Comparison of ENCODE assay signal across 18 mouse cellular contexts in the genomic region with DNA sequence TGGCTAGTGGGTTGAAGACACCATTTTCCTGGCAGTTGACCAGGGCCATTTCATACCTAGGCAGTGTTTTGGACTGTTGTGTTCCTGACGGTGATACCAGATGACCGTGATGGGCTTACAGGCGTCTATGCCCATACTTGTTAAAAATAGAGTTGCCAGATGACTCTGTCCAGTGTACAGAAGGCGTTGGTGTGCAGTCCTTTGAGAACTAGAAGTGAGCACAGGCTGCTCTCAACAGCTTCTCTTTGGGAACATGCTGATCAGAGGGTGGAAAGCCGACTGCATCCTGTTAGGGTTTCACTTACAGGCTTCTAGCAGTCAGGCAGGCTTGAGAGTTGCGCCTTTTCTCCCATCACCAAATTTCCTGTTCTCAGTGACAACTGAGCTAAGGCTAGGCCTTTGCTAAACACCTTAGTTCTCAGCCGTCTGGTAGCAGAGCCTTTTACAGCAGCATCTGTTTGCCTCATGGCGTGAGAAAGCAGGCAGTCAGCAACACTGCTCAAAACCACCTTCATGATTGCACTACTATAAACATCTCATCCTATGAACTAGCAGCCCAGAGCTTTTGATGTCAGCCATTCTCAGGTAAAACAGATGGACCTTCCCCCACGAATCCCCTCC.
DNase-seq lines count a peak whose midpoint lies in the region; ATAC-seq and TF ChIP-seq lines count a peak whose summit lies in the region.
"Had no signal": no experiment of that assay in that cellular context is flagged by ENCODE, and none has a peak within 500 bp of the region (broad histone marks: within the 10 kb centered on the region; RNA-seq: fewer than 3 reads in every experiment).

No protein-coding gene starts in this region.

- no peak for ATAC-seq in forebrain, embryonic 14.5 days
- ATAC-seq in intestine, embryonic 16.5 days = no peak
- no peak for ATAC-seq in intestine, postnatal 0 days
- no peak for ATAC-seq in kidney, embryonic 16.5 days (ENCODE audit: low FRiP score, low TSS enrichment)
- ATAC-seq: inflammation-experienced regulatory T-cells, adult 6 months; midbrain, embryonic 15.5 days had no signal

- WGBS in forebrain, embryonic 10.5 days = 86% methylated on average over 9 of the region's 9 CpGs
- WGBS in forebrain, embryonic 14.5 days = 91% methylated on average over 9 of the region's 9 CpGs
- 68% methylated on average over 9 of the region's 9 CpGs for WGBS in intestine, embryonic 16.5 days
- WGBS in intestine, postnatal 0 days = 78% methylated on average over 9 of the region's 9 CpGs
- 75% methylated on average over 9 of the region's 9 CpGs for WGBS in kidney, embryonic 16.5 days

- H3K4me3 ChIP-seq in forebrain, embryonic 10.5 days = no peak overlapping the region
- no peak overlapping the region for H3K4me3 ChIP-seq in forebrain, embryonic 14.5 days (ENCODE audit: low read depth, low read length)
- no peak overlapping the region for H3K4me3 ChIP-seq in intestine, embryonic 16.5 days (ENCODE audit: low read length)
- no peak overlapping the region for H3K4me3 ChIP-seq in intestine, postnatal 0 days (ENCODE audit: low read depth, low read length)
- no peak overlapping the region for H3K4me3 ChIP-seq in kidney, embryonic 16.5 days (ENCODE audit: low read length)
- H3K4me3 ChIP-seq: erythroblast, embryonic 14.5 days; liver, embryonic 13.5 days; midbrain, embryonic 15.5 days; neural tube, embryonic 12.5 days had no signal

- no peak overlapping the region for H3K4me2 ChIP-seq in forebrain, embryonic 14.5 days (ENCODE audit: low read length)
- no peak overlapping the region for H3K4me2 ChIP-seq in intestine, embryonic 16.5 days (ENCODE audit: low read depth, low read length)
- H3K4me2 ChIP-seq in intestine, postnatal 0 days (replicated peaks; ENCODE audit: low read depth) = no peak overlapping the region
- H3K4me2 ChIP-seq in kidney, embryonic 16.5 days (replicated peaks; ENCODE audit: low read depth, low read length) = no peak overlapping the region
- H3K4me2 ChIP-seq: liver, embryonic 13.5 days; midbrain, embryonic 15.5 days; neural tube, embryonic 12.5 days had no signal

- 0 out of 2 replicates have a peak overlapping the region, but pooled peaks have one; percentile 5 for H3K27ac ChIP-seq in forebrain, embryonic 10.5 days
- no peak overlapping the region for H3K27ac ChIP-seq in forebrain, embryonic 14.5 days (ENCODE audit: low read depth, low read length)
- H3K27ac ChIP-seq in intestine, embryonic 16.5 days (ENCODE audit: low read length) = peak overlapping the region; percentile 4; the same call in 1 of the 2 replicates
- H3K27ac ChIP-seq in intestine, postnatal 0 days (ENCODE audit: low read depth, low read length) = no peak overlapping the region
- H3K27ac ChIP-seq in kidney, embryonic 16.5 days (ENCODE audit: low read length) = no peak overlapping the region
- H3K27ac ChIP-seq: liver, embryonic 13.5 days; midbrain, embryonic 15.5 days; neural tube, embryonic 12.5 days had no signal

- H3K36me3 ChIP-seq in forebrain, embryonic 10.5 days (replicated peaks) = no peaks in the 10 kb centered on the region
- H3K36me3 ChIP-seq in forebrain, embryonic 14.5 days (ENCODE audit: control insufficient read depth, insufficient read depth, low read length) = no peaks in the 10 kb centered on the region
- no peaks in the 10 kb centered on the region for H3K36me3 ChIP-seq in intestine, embryonic 16.5 days (ENCODE audit: control insufficient read depth, insufficient read depth, low read length)
- no peaks in the 10 kb centered on the region for H3K36me3 ChIP-seq in intestine, postnatal 0 days (ENCODE audit: control insufficient read depth, insufficient read depth)
- no peaks in the 10 kb centered on the region for H3K36me3 ChIP-seq in kidney, embryonic 16.5 days (ENCODE audit: insufficient read depth, low read length)
- H3K36me3 ChIP-seq: liver, embryonic 13.5 days; midbrain, embryonic 15.5 days; neural tube, embryonic 12.5 days had no signal

- no peaks in the 10 kb centered on the region for H3K9me3 ChIP-seq in forebrain, embryonic 10.5 days
- no peaks in the 10 kb centered on the region for H3K9me3 ChIP-seq in forebrain, embryonic 14.5 days (replicated peaks; ENCODE audit: control insufficient read depth, low read length)
- no peaks in the 10 kb centered on the region for H3K9me3 ChIP-seq in intestine, embryonic 16.5 days (ENCODE audit: control insufficient read depth, low read length)
- no peaks in the 10 kb centered on the region for H3K9me3 ChIP-seq in intestine, postnatal 0 days (ENCODE audit: control insufficient read depth)
- no peaks in the 10 kb centered on the region for H3K9me3 ChIP-seq in kidney, embryonic 16.5 days (ENCODE audit: low read length)
- H3K9me3 ChIP-seq: liver, embryonic 13.5 days; midbrain, embryonic 15.5 days; neural tube, embryonic 12.5 days had no signal

- peaks cover 71% of the 10 kb centered on the region for H3K4me1 ChIP-seq in forebrain, embryonic 10.5 days
- H3K4me1 ChIP-seq in forebrain, embryonic 14.5 days (ENCODE audit: control insufficient read depth, insufficient read depth, low read length) = peaks cover 35% of the 10 kb centered on the region
- peaks cover 23% of the 10 kb centered on the region for H3K4me1 ChIP-seq in intestine, embryonic 16.5 days (ENCODE audit: control insufficient read depth, insufficient read depth, low read length)
- peaks cover 6% of the 10 kb centered on the region; the same call in 1 of the 2 replicates for H3K4me1 ChIP-seq in intestine, postnatal 0 days (replicated peaks; ENCODE audit: control insufficient read depth, insufficient read depth, low read length)
- peaks cover 42% of the 10 kb centered on the region for H3K4me1 ChIP-seq in kidney, embryonic 16.5 days (ENCODE audit: insufficient read depth, low read length)

- no peak for DNase-seq in forebrain, embryonic 10.5 days (ENCODE audit: extremely low spot score, low spot score)
- no peak for DNase-seq in forebrain, embryonic 14.5 days (ENCODE audit: low spot score)
- DNase-seq in heart, adult 8-10 months (ENCODE audit: low spot score) = peak; percentile 58
- DNase-seq in heart, postnatal 4 days = peak; percentile 45
- DNase-seq in urinary bladder, postnatal 25 days (ENCODE audit: low spot score) = no peak
- DNase-seq: adrenal gland, postnatal 36 days; cerebellum, adult 11 months; kidney, postnatal 36 days; liver, embryonic 13.5 days; lung, postnatal 36 days; retina, postnatal 1 day had no signal

- no peak for TF ChIP-seq CTCF in intestine, postnatal 0 days (IDR thresholded peaks at IDR 0.05; ENCODE audit: low read depth)

- H3K27me3 ChIP-seq in forebrain, embryonic 10.5 days (ENCODE audit: poor library complexity, severe bottlenecking) = no peaks in the 10 kb centered on the region
- H3K27me3 ChIP-seq in forebrain, embryonic 14.5 days (replicated peaks; ENCODE audit: control insufficient read depth, insufficient read depth, low read length) = no peaks in the 10 kb centered on the region
- H3K27me3 ChIP-seq in intestine, embryonic 16.5 days (replicated peaks; ENCODE audit: control insufficient read depth, insufficient read depth, low read length) = no peaks in the 10 kb centered on the region
- no peaks in the 10 kb centered on the region for H3K27me3 ChIP-seq in intestine, postnatal 0 days (replicated peaks; ENCODE audit: control insufficient read depth, insufficient read depth, low read length)
- H3K27me3 ChIP-seq in kidney, embryonic 16.5 days (ENCODE audit: insufficient read depth, low read length) = no peaks in the 10 kb centered on the region
- H3K27me3 ChIP-seq: liver, embryonic 13.5 days; midbrain, embryonic 15.5 days; neural tube, embryonic 12.5 days had no signal

- no peak overlapping the region for H3K9ac ChIP-seq in forebrain, embryonic 14.5 days (ENCODE audit: low read length)
- H3K9ac ChIP-seq in intestine, embryonic 16.5 days (ENCODE audit: low read depth, low read length) = no peak overlapping the region
- no peak overlapping the region for H3K9ac ChIP-seq in intestine, postnatal 0 days (ENCODE audit: low read depth, low read length)
- H3K9ac ChIP-seq in kidney, embryonic 16.5 days (replicated peaks; ENCODE audit: low read length) = no peak overlapping the region
- H3K9ac ChIP-seq: liver, embryonic 13.5 days; midbrain, embryonic 15.5 days; neural tube, embryonic 12.5 days had no signal

Comparison
In these comparisons a context has a peak if more than half of its experiments do, and no peak if none do; other contexts are left out.
1. H3K27ac ChIP-seq: peak in forebrain, embryonic 10.5 days (single experiment) and intestine, embryonic 16.5 days (single experiment); none in forebrain, embryonic 14.5 days (single experiment), intestine, postnatal 0 days (single experiment) and kidney, embryonic 16.5 days (single experiment).
2. DNase-seq: peak in heart, adult 8-10 months (single experiment) and heart, postnatal 4 days (single experiment); none in forebrain, embryonic 10.5 days (single experiment), forebrain, embryonic 14.5 days (single experiment) and urinary bladder, postnatal 25 days (single experiment).